Mouse (Mus musculus): ENCODE results near the gene Olfr1507. TPM values are rescaled to one million over a fixed set of nuclear protein-coding genes. Genes with fewer than 3 reads are reported as not detected.

The Olfr1507 gene
- not detected for polyA plus RNA-seq (2014; fragmentation: Illumina TruSeq; extraction: RNeasy Lipid Tissue Mini Kit (QIAGEN cat#74804))

DNA sequence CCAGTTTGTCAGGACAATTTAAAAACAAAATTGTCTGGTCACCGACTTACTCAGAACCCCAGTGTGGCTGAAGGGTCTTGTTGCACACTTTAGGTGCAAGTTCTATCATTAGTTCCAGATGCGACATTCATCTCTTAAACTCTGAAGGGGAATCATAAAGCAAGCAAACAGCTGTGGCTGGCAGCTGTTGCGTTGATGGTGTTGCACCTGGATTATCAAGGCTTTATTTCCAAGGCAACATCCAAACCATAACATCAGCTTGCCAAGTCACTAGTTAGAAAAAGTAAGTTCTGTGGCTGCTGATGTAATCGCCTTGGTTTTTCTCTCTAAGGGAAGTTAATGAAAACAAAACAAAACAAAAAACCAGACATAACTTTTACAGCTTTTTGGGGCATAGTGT is at the start of gene Olfr1507:
Gene Olfr1507, minus strand, starts transcription at position 234 of the 400 bp plus-strand sequence.

DNA sequence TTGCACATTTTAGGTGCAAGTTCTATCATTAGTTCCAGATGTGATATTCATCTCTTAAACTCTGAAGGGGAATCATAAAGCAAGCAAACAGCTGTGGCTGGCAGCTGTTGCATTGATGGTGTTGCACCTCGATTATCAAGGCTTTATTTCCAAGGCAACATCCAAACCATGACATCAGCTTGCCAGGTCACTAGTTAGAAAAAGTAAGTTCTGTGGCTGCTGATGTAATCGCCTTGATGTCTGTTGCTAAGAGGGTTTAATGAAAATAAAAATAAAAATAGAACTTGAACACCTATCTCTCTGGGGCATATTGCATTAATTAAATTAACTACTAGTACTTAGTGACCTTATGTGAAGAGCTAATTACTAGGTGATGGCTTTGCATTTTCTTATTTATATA is 28.2 kb downstream of the Olfr1507 start, which contains the start of gene Olfr1508:
Gene Olfr1508, minus strand, starts transcription at position 101 of the 400 bp plus-strand sequence.

GRCm38 (mm10) chr14:52442690-52443089 is 52.9 kb downstream of the Olfr1507 start, which contains the start of gene Olfr1509:
Gene Olfr1509, plus strand, starts transcription at chr14:52442990.

Other genes starting within 250 kb of the Olfr1507 start
- gene Chd8, start 238.0 kb downstream of the Olfr1507 start, polyA plus RNA-seq (2014; fragmentation: Illumina TruSeq; extraction: RNeasy Lipid Tissue Mini Kit (QIAGEN cat#74804)), result 122 TPM
- 51.2 TPM for gene Tox4, start 216.6 kb downstream of the Olfr1507 start, polyA plus RNA-seq (2014; fragmentation: Illumina TruSeq; extraction: RNeasy Lipid Tissue Mini Kit (QIAGEN cat#74804))
- gene Rab2b, start 216.2 kb downstream of the Olfr1507 start, polyA plus RNA-seq (2014; fragmentation: Illumina TruSeq; extraction: RNeasy Lipid Tissue Mini Kit (QIAGEN cat#74804)), result 38.3 TPM
- gene Mettl3, start 190.6 kb downstream of the Olfr1507 start, polyA plus RNA-seq (2014; fragmentation: Illumina TruSeq; extraction: RNeasy Lipid Tissue Mini Kit (QIAGEN cat#74804)), result 30.6 TPM
- gene Sall2, start 167.0 kb downstream of the Olfr1507 start, polyA plus RNA-seq (2014; fragmentation: Illumina TruSeq; extraction: RNeasy Lipid Tissue Mini Kit (QIAGEN cat#74804)), result 15.3 TPM
- not detected for gene Olfr1513, start 139.3 kb downstream of the Olfr1507 start, polyA plus RNA-seq (2014; fragmentation: Illumina TruSeq; extraction: RNeasy Lipid Tissue Mini Kit (QIAGEN cat#74804))
- not detected for gene Olfr1512, start 116.6 kb downstream of the Olfr1507 start, polyA plus RNA-seq (2014; fragmentation: Illumina TruSeq; extraction: RNeasy Lipid Tissue Mini Kit (QIAGEN cat#74804))
- gene Olfr1511, start 98.4 kb downstream of the Olfr1507 start, polyA plus RNA-seq (2014; fragmentation: Illumina TruSeq; extraction: RNeasy Lipid Tissue Mini Kit (QIAGEN cat#74804)), result not detected
- gene Olfr1510, start 81.4 kb downstream of the Olfr1507 start, polyA plus RNA-seq (2014; fragmentation: Illumina TruSeq; extraction: RNeasy Lipid Tissue Mini Kit (QIAGEN cat#74804)), result not detected
- not detected for gene Olfr1509, start 52.8 kb downstream of the Olfr1507 start, polyA plus RNA-seq (2014; fragmentation: Illumina TruSeq; extraction: RNeasy Lipid Tissue Mini Kit (QIAGEN cat#74804))
- gene Olfr1508, start 28.3 kb downstream of the Olfr1507 start, polyA plus RNA-seq (2014; fragmentation: Illumina TruSeq; extraction: RNeasy Lipid Tissue Mini Kit (QIAGEN cat#74804)), result not detected

Data from ovary, adult 10 weeks (tissue).